Mouse (Mus musculus) Patski (cell line): ENCODE measurements at regions not wholly inside any gene's neighbourhood (a gene's known extent, or its start where the extent isn't known, plus 50 kb on each side); places are given as distances from the start of the nearest gene placed in this dataset.
A peak's percentile ranks its signal among the peaks of the same experiment; 100 is the strongest.

Experiments used
- ATAC-seq: fragments of 100-300 bp; one replicate; pipeline ENCODE4 v1.8.0; 2021
- CTCF ChIA-PET: fragments of 350-600 bp; sonication (Branson Sonifier 250); formaldehyde crosslinking; loops from one replicate; lab custom pipeline; 2022; ENCODE audit warnings: inconsistent platforms; lab: Charles Lee
- POLR2A ChIA-PET: fragments of 350-600 bp; sonication (Branson Sonifier 250); formaldehyde crosslinking; loops from one replicate; lab custom pipeline; 2022; ENCODE audit warnings: antibody characterized with exemption, inconsistent platforms; lab: Charles Lee
- DNase-seq: peaks from one replicate; pipeline ENCODE4 v3.0.0-alpha.2; 2011; ENCODE audit warnings: low read depth, low spot score
- H3K27me3 ChIP-seq: fragments of 371-371 bp; one replicate; pipeline ENCODE4 v1.5.1; 2021
- CTCF ChIP-seq: fragments of 100-300 bp; IDR thresholded peaks from one replicate; pipeline ENCODE4 v1.5.1; 2021
- in situ Hi-C: fragments of 300-500 bp; cut with MboI; formaldehyde crosslinking; loops from 3 replicates; pipeline ENCODE4 v1.11.1; 2018; ENCODE audit warnings: low pct_unique_long_range_greater_than_20kb, mixed read lengths

DNA sequence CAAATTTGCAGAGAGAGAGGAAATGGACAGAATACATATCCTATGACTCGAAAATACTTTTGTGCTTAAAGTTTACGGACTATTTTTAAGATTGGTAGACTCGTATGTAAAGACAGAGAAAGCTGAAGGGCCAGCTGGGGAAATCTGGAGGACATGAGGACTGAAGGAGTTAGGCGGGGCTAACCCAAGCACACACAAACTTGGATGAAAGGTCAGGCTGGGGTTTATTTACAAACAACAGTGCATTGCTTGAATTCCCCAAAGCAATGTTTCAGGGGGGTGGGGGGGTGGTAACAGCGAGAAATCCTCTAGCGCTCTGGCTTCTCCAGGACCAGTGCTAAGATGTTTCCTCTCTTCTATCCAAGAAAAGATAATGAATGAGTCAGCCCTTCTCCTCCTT is 68.3 kb downstream of the Ptger2 start:
- in situ Hi-C loops, result no loop called here

DNA sequence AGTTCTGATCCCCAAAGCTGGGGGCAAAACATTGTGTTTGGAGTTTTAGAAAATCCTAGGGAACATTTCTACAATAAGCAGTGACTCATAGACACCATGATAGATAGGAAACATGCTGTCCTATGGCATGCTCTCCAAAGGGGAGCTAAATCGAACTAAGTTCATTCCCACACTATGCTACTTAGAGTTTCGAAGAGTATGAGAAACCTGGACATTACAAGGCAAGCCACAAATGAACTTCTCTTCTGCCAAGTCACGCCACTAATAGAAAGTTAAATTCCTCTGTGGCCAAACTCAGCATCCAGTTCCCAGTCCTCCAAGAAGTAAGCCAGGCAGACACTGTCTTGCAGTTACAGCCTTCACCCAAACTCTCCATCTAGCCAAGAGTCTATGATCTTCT is 73.7 kb downstream of the Ptger2 start:
- ChIA-PET POLR2A (no interaction called here), CTCF (interaction anchor here (0.9 kb wide), 1 partner anchor 13 kb away, joined by 3 read pairs; no protein-coding TSS in a partner anchor)
- peaks cover 5% of the 10 kb centered on the region for H3K27me3 ChIP-seq
- no peak for DNase-seq
- TF ChIP-seq CTCF, result no peak
- no peak for ATAC-seq
- in situ Hi-C loops, result no loop called here

More for the DNA sequence above, 68.3 kb downstream of the Ptger2 start:
- DNase-seq (no peak), ATAC-seq (no peak)
- no peak for TF ChIP-seq CTCF
- peaks cover 9% of the 10 kb centered on the region for H3K27me3 ChIP-seq
- ChIA-PET CTCF (no interaction called here), POLR2A (interaction anchor here (0.6 kb wide), 1 partner anchor 256 kb away, joined by 3 read pairs; no protein-coding TSS in a partner anchor)

DNA sequence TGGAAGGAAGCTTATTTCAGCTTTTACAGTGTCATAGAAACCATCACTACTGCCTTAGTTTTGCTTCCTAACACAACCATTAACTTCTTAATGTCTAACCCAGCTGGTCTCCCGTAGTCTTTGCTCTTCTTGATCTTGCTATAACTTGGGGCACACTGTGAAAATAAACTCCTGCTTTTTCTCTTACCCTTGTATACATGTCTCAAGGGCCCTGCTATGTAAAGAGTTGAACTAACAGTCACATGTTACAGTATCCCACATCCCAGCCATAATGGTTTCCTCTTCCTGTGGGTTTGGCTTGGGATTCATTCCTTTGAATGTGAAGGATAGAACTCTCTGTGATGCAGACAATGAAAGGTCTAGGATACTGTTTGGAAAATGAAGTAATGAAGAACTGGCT is 76.5 kb downstream of the Ptger2 start:
- H3K27me3 ChIP-seq, result no peaks in the 10 kb centered on the region
- ChIA-PET POLR2A (interaction anchor here (0.6 kb wide), 1 partner anchor 187 kb away, joined by 3 read pairs; no protein-coding TSS in a partner anchor), CTCF (no interaction called here)
- DNase-seq (no peak), ATAC-seq (no peak)
- in situ Hi-C loops, result no loop called here
- no peak for TF ChIP-seq CTCF

DNA sequence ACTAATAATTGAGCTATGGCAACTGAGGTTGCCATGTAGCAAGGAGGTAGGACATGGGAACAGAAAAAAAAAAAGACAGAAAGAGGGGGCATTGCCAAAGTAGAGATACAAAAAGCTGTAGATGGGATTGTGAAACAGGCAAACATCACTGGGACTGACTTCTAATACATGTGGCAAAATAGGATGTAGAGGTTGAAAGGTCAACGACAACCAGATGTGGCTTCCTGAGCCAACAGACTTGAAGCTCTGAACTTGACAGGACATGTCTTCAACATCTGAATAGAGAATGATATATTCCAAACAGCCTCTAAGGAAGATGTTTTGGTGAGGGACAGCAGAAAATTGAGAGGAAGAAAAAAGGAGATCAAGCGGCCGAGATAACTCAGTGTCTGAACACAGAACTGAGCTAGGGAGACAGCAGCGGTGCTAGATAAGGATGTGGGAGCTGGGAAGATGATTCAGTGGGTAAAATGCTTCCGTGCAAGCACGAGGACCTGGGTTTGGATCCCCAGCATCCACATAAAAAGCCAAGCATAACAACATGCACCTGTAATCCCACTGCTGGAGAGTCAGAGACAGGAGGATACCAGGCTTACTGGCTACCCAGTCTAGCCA is 81.7 kb downstream of the Ptger2 start:
- DNase-seq (no peak), ATAC-seq (no peak)
- in situ Hi-C loops, result no loop called here
- ChIA-PET CTCF (interaction anchor here (1.0 kb wide), 2 partner anchors 12 to 14 kb away, joined by 3 read pairs; no protein-coding TSS in a partner anchor), POLR2A (no interaction called here)
- no peak for TF ChIP-seq CTCF
- H3K27me3 ChIP-seq, result no peaks in the 10 kb centered on the region

DNA sequence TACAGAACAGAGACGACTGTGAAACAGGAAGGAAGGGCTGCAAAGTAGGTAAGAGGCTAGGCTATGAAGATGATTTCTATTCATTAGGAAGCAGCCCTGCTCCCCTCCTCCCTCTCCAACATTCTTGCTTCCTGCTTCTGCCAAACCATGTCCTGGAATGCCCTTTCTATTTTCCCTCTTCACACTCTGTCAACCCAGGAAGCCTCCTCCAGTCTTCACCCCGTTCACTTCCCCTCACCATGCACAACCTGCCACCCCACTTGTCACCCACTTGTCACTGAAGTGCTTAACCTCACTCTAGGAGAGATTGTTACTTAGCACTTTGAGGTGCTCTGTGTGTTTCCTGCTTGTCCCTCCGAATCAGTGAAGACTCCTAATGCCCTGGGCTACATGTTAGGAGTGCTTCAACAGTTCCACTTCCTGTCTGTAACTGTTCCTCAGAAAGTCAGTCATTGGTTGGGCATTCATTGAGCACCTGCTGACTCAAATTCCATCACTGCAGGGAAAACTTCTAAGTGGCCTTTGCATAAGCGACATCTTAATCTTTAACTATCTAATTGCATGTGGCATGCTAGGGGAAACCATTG is 87.0 kb downstream of the Ptger2 start:
- ChIA-PET POLR2A (interaction anchor here (0.6 kb wide), 1 partner anchor 22 kb away, joined by 3 read pairs; no protein-coding TSS in a partner anchor), CTCF (interaction anchor here (0.8 to 1.5 kb wide), 3 partner anchors 12 to 93 kb away, joined by 3 to 4 read pairs (median 3); no protein-coding TSS in a partner anchor)
- in situ Hi-C loops, result no loop called here
- ATAC-seq (peak; percentile 76), DNase-seq (no peak)
- TF ChIP-seq CTCF, result no peak
- H3K27me3 ChIP-seq, result no peaks in the 10 kb centered on the region

DNA sequence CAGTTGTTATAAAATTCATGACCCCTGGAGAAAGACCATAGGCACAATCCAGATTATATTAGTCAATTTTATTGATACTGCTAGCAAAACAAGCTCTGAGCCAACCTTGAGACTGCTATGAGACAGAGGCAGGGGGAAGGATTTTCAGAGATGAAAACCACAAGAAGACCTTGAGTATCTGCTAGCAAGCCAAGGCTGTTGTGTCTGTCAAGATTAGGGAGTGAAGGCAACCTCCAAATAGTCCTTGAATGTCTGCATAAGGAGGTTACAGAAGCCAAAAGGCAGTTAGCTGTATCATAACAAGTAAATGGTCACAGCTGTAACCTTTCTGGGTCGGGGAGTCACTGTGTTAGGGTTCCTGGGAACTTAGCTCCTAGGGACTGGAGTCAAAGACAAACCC is 89.2 kb downstream of the Ptger2 start:
- ChIA-PET CTCF (no interaction called here), POLR2A (no interaction called here)
- in situ Hi-C loops, result no loop called here

DNA sequence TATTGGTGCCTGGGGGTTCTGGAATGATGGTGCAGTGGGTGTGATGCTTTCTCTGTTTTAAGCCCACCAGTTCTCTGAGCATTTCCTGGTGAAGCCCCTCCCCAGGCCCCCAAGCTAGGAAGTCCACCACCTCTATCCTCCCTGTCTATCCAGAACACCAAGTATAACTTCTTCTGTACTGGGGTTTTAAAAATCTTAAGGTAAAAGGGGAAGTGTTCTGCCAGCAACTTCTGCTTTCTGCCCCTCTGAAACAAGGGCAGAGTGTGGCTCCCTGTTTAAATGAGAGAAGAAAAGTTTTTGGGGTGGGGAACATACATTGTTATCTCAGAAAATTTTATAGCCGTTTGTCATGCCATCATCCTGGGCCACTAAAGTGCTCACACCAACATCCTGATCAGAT is 91.8 kb downstream of the Ptger2 start:
- POLR2A ChIA-PET, result no interaction called here
- in situ Hi-C loops, result no loop called here
- no peak for ATAC-seq
- CTCF ChIA-PET, result no interaction called here
- no peaks in the 10 kb centered on the region for H3K27me3 ChIP-seq
- TF ChIP-seq CTCF, result no peak
- no peak for DNase-seq

More for the DNA sequence above, 89.2 kb downstream of the Ptger2 start:
- TF ChIP-seq CTCF, result no peak
- H3K27me3 ChIP-seq, result no peaks in the 10 kb centered on the region
- no peak for ATAC-seq
- DNase-seq, result no peak

DNA sequence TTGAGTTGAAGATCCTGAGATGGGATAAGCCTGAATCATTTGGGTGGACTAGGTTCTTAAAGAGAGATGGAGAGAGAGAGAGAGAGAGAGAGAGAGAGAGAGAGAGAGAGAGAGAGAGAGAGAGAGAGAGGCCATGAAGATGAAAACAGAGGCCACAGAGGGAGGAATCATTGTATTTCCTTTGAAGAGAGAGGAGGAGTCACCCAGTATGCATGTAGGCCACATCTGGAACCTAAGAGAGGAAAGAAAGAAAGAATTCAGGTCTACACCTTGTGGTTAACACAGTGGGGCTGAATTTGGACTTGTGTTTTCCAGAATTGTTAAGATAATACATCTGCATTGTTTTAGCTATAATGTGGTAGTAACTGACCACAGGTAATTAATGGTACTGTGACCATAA is 92.2 kb downstream of the Ptger2 start:
- POLR2A ChIA-PET, result no interaction called here
- DNase-seq, result no peak

DNA sequence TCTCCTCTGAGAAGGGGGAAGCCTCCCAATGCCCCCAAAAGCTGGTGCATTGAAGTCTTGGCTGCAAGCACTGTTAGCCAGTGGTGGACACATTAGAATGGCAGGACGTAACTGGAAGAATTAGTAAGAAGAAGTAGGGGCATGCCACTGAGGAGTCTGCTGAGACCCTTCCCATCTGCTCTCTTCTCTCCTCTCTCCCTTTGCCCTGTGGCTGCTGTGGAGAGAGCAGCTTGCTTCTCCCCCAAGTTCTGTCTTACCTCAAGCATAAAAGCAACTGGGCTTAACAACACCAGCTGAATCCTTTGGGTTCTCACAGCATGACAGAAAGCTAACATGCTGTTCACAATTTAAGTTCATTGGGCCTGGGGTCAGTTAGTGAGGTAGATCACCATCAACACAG is 95.1 kb downstream of the Ptger2 start:
- no peaks in the 10 kb centered on the region for H3K27me3 ChIP-seq
- POLR2A ChIA-PET, result interaction anchor here (1.0 kb wide), 1 partner anchor 10 kb away, joined by 3 read pairs; no protein-coding TSS in a partner anchor
- DNase-seq (no peak), ATAC-seq (no peak)
- CTCF ChIA-PET, result interaction anchor here (1.3 to 2.1 kb wide), 3 partner anchors 10 to 102 kb away, joined by 3 to 8 read pairs (median 8); no protein-coding TSS in a partner anchor
- in situ Hi-C loops, result no loop called here
- no peak for TF ChIP-seq CTCF

More for the DNA sequence above, 92.2 kb downstream of the Ptger2 start:
- TF ChIP-seq CTCF, result no peak
- H3K27me3 ChIP-seq, result no peaks in the 10 kb centered on the region
- in situ Hi-C loops, result no loop called here
- CTCF ChIA-PET, result no interaction called here
- no peak for ATAC-seq
